Mouse (Mus musculus) bone marrow, adult 2 months (tissue): ENCODE measurements at regions not wholly inside any gene's neighbourhood (a gene's known extent, or its start where the extent isn't known, plus 50 kb on each side); places are given as distances from the start of the nearest gene placed in this dataset.

Experiments
- H3K27ac ChIP-seq: fragments of 200-500 bp; 2 replicates; pipeline ENCODE4 v1.5.1; 2012; ENCODE audit warnings: low read depth, mild to moderate bottlenecking, control low read depth, inconsistent platforms, low read length; ENCODE audit not compliant: control insufficient read depth, poor library complexity, insufficient read depth
- H3K4me1 ChIP-seq: fragments of 200-500 bp; 2 replicates; pipeline ENCODE4 v1.6.1; 2011; ENCODE audit warnings: low read length; ENCODE audit not compliant: control insufficient read depth, insufficient read depth
- H3K4me3 ChIP-seq: fragments of 200-500 bp; replicated peaks from 2 replicates; pipeline ENCODE3; 2011; ENCODE audit warnings: mild to moderate bottlenecking, low read depth, low read length, control low read depth; ENCODE audit not compliant: control insufficient read depth
- CTCF ChIP-seq: fragments of 200-500 bp; IDR thresholded peaks from 2 replicates; pipeline ENCODE4 v1.5.1; 2011; ENCODE audit warnings: low read length, control low read depth; ENCODE audit not compliant: control insufficient read depth, insufficient read depth
- POLR2A ChIP-seq: fragments of 200-500 bp; IDR thresholded peaks from 2 replicates; pipeline ENCODE4 v1.6.1; 2011; ENCODE audit warnings: low read depth, mild to moderate bottlenecking, control low read depth, low read length, borderline replicate concordance; ENCODE audit not compliant: control insufficient read depth
- WGBS: fragments of 180-500 bp; shearing (Covaris S2); methylation state at CpG from one replicate; pipeline ENCODE4 v1.1.7; 2018; 5-methylcytosine and 5-hydroxymethylcytosine counted together

GRCm38 (mm10) chr4:93451357-93451756, 116.0 kb upstream of the Tusc1 start:
- H3K27ac ChIP-seq = no peak overlapping the region
- no peaks in the 10 kb centered on the region for H3K4me1 ChIP-seq
- H3K4me3 ChIP-seq = no peak overlapping the region
- WGBS = 68% methylated on average over 3 of the region's 3 CpGs
- no peak for TF ChIP-seq POLR2A

GRCm38 (mm10) chr4:93450831-93451230, 115.5 kb upstream of the Tusc1 start:
- no peak overlapping the region for H3K27ac ChIP-seq
- no peak overlapping the region for H3K4me3 ChIP-seq
- H3K4me1 ChIP-seq = no peaks in the 10 kb centered on the region
- TF ChIP-seq POLR2A (no peak), CTCF (no peak)
- WGBS = 87% methylated on average over 1 of the region's 1 CpGs

GRCm38 (mm10) chr4:93444666-93445065, 109.4 kb upstream of the Tusc1 start:
- Histone ChIP-seq H3K4me1 (no peaks in the 10 kb centered on the region), H3K27ac (no peak overlapping the region), H3K4me3 (no peak overlapping the region)
- TF ChIP-seq CTCF = no peak

- TF ChIP-seq CTCF = no peak
- H3K4me1 ChIP-seq = no peaks in the 10 kb centered on the region
- H3K27ac ChIP-seq = no peak overlapping the region
- WGBS = 80% methylated on average over 3 of the region's 3 CpGs
- no peak overlapping the region for H3K4me3 ChIP-seq
Measured at GRCm38 (mm10) chr4:93438587-93439336, 103.5 kb upstream of the Tusc1 start.

GRCm38 (mm10) chr4:93437386-93438130, 102.2 kb upstream of the Tusc1 start:
- TF ChIP-seq CTCF (no peak), POLR2A (no peak)
- WGBS = 59% methylated on average over 3 of the region's 3 CpGs
- no peaks in the 10 kb centered on the region for H3K4me1 ChIP-seq
- no peak overlapping the region for H3K4me3 ChIP-seq
- no peak overlapping the region for H3K27ac ChIP-seq

GRCm38 (mm10) chr4:93412695-93413094, 77.4 kb upstream of the Tusc1 start:
- no peaks in the 10 kb centered on the region for H3K4me1 ChIP-seq
- TF ChIP-seq POLR2A (no peak), CTCF (no peak)
- no peak overlapping the region for H3K4me3 ChIP-seq
- no peak overlapping the region for H3K27ac ChIP-seq

GRCm38 (mm10) chr4:93406876-93407275, 71.6 kb upstream of the Tusc1 start:
- no peak overlapping the region for H3K27ac ChIP-seq
- WGBS = 60% methylated on average over 2 of the region's 2 CpGs
- no peak overlapping the region for H3K4me3 ChIP-seq
- H3K4me1 ChIP-seq = no peaks in the 10 kb centered on the region
- TF ChIP-seq CTCF (no peak), POLR2A (no peak)

GRCm38 (mm10) chr4:93400579-93400978, 65.3 kb upstream of the Tusc1 start:
- TF ChIP-seq POLR2A (no peak), CTCF (no peak)
- no peaks in the 10 kb centered on the region for H3K4me1 ChIP-seq

More at GRCm38 (mm10) chr4:93400579-93400978, 65.3 kb upstream of the Tusc1 start:
- H3K27ac ChIP-seq = no peak overlapping the region
- no peak overlapping the region for H3K4me3 ChIP-seq
